Mouse (Mus musculus): ENCODE data around the gene Cpn1.

Gene Cpn1

DNA sequence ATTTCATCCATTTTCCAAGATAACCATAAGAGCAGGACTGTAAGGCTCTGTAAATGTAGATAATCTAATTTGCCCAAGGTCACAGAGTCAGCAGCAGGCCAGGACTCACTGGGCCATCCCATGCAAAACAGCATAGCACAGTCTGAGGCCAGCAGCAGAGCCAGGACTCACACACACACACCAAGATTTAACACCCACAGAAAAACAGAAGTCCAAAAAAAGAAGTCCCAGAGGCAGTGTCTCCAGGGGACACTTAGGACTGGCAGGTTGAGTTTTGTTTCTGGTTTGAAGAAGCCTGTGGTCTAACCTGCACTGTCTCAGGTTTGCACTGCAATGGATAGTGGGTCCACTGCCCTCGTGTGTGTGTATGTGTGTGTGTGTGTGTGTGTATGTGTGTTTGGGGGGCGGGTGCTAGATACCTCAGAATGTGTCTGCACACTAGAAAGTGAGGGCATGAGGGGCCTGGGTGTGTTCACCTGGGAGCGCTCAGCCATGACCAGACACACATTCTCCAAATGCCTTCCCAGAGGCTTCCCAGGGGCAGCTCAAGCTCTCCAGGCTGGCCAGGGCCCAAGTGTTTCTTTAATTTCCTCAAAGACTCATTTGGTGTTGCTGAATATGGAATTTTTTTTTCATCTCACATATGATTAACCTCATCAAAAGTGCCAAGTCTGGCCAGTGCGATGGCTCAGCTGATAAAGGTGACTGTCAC lies 73.4 kb downstream of the Cpn1 start:
- DNase-seq (ENCODE audit: low spot score in 2 of 2), result no peak

- no peak for DNase-seq (ENCODE audit: low spot score in 2 of 2)
These were observed 79.9 kb downstream of the Cpn1 start for GRCm38 (mm10) chr19:43906492-43906891.

Measured in frontal cortex, postnatal 25 days (tissue).